Mouse (Mus musculus): ENCODE results near the gene Nek10. TPM values are rescaled to one million over a fixed set of nuclear protein-coding genes. Genes with fewer than 3 reads are reported as not detected.

Gene Nek10
- polyA plus RNA-seq, 1 experiment = 0.01 TPM

GRCm38 (mm10) chr14:14896399-14897136 is 93.4 kb downstream of the Nek10 start:
- Histone ChIP-seq H3K4me1 (ENCODE audit: control insufficient read depth, insufficient read depth, insufficient read length) (no peaks in the 10 kb centered on the region), H3K4me3 (ENCODE audit: extremely low read depth, insufficient read depth, insufficient read length) (no peak overlapping the region), H3K36me3 (ENCODE audit: control insufficient read depth, insufficient read depth, low read length) (no peaks in the 10 kb centered on the region), H3K27me3 (ENCODE audit: control insufficient read depth, insufficient read depth, low read length) (no peaks in the 10 kb centered on the region), H3K27ac (ENCODE audit: insufficient read depth, low read length) (no peak overlapping the region)
- TF ChIP-seq CTCF (IDR thresholded peaks at IDR 0.05; ENCODE audit: extremely low read depth, insufficient read depth, insufficient read length, insufficient replicate concordance) (no peak), POLR2A (IDR thresholded peaks at IDR 0.05; ENCODE audit: low read depth, low read length) (no peak)
- 86% methylated on average over 3 of the region's 3 CpGs for WGBS
- DNase-seq (ENCODE audit: low read depth in 1 of 2, low spot score in 2 of 2) = no peak

- TF ChIP-seq POLR2A (IDR thresholded peaks at IDR 0.05; ENCODE audit: low read depth, low read length) (no peak), CTCF (IDR thresholded peaks at IDR 0.05; ENCODE audit: extremely low read depth, insufficient read depth, insufficient read length, insufficient replicate concordance) (peak; percentile 54; the same call in 1 of the 2 replicates)
- DNase-seq (ENCODE audit: low read depth in 1 of 2, low spot score in 2 of 2) = peak; percentile 26 to 44
- Histone ChIP-seq H3K4me3 (ENCODE audit: extremely low read depth, insufficient read depth, insufficient read length) (peak overlapping the region; percentile 41; the same call in 1 of the 2 replicates), H3K27ac (ENCODE audit: insufficient read depth, low read length) (no peak overlapping the region), H3K27me3 (ENCODE audit: control insufficient read depth, insufficient read depth, low read length) (no peaks in the 10 kb centered on the region), H3K4me1 (ENCODE audit: control insufficient read depth, insufficient read depth, insufficient read length) (no peaks in the 10 kb centered on the region; the same call in 1 of the 2 replicates), H3K36me3 (ENCODE audit: control insufficient read depth, insufficient read depth, low read length) (no peaks in the 10 kb centered on the region)
- WGBS = 11% methylated on average over 9 of the region's 9 CpGs
These were observed 101.7 kb downstream of the Nek10 start for GRCm38 (mm10) chr14:14904750-14905529.

DNA sequence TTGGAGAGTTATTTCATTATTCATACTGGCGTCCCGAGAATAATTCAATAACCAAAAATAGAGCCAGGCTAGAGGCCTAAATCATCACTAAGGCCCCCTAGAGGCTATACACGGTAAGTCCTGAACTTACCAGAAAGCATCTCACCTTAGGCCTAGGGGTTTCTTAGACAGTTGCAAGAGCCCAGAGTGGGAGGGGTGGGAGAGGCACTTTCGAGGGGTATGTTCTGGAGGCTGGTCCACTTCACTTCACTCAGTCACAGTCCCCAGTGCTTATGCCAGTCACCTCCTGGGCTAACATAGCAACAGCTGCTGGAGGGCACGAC is 102.3 kb downstream of the Nek10 start:
- no peaks in the 10 kb centered on the region for H3K27me3 ChIP-seq (ENCODE audit: control insufficient read depth, insufficient read depth, low read length)
- no peaks in the 10 kb centered on the region for H3K36me3 ChIP-seq (ENCODE audit: control insufficient read depth, insufficient read depth, low read length)
- 75% methylated on average over 5 of the region's 5 CpGs for WGBS
- no peak for DNase-seq (ENCODE audit: low read depth in 1 of 2, low spot score in 2 of 2)
- H3K4me1 ChIP-seq (ENCODE audit: control insufficient read depth, insufficient read depth, insufficient read length) = no peaks in the 10 kb centered on the region; the same call in 1 of the 2 replicates
- TF ChIP-seq CTCF (IDR thresholded peaks at IDR 0.05; ENCODE audit: extremely low read depth, insufficient read depth, insufficient read length, insufficient replicate concordance) = no peak
- TF ChIP-seq POLR2A (IDR thresholded peaks at IDR 0.05; ENCODE audit: low read depth, low read length) = no peak
- no peak overlapping the region for H3K4me3 ChIP-seq (ENCODE audit: extremely low read depth, insufficient read depth, insufficient read length)
- H3K27ac ChIP-seq (ENCODE audit: insufficient read depth, low read length) = no peak overlapping the region

DNA sequence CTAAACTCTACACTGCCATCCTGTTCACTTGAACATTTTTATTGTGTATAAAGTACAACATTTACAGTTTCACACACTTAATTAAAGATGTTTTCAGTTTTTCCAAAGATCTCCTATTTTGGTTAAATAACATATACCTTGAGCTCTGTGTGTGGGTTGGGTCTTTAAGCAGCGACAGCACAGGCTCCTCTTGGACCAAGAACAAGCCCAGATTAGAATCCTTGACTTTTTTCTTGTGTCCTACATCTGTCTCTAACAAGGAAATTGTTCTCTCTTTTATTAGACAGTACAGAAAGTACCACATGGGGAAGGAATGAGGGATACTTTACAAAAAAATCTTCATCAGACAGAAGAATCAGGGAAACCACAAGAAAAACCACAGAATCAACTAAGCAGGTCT is 122.4 kb downstream of the Nek10 start:
- Histone ChIP-seq H3K27ac (ENCODE audit: insufficient read depth, low read length) (no peak overlapping the region), H3K27me3 (ENCODE audit: control insufficient read depth, insufficient read depth, low read length) (no peaks in the 10 kb centered on the region), H3K4me1 (ENCODE audit: control insufficient read depth, insufficient read depth, insufficient read length) (no peaks in the 10 kb centered on the region), H3K36me3 (ENCODE audit: control insufficient read depth, insufficient read depth, low read length) (no peaks in the 10 kb centered on the region), H3K4me3 (ENCODE audit: extremely low read depth, insufficient read depth, insufficient read length) (no peak overlapping the region)
- no peak for TF ChIP-seq CTCF (IDR thresholded peaks at IDR 0.05; ENCODE audit: extremely low read depth, insufficient read depth, insufficient read length, insufficient replicate concordance)
- no peak for TF ChIP-seq POLR2A (IDR thresholded peaks at IDR 0.05; ENCODE audit: low read depth, low read length)
- no peak for DNase-seq (ENCODE audit: low read depth in 1 of 2, low spot score in 2 of 2)
- 65% methylated on average over 1 of the region's 1 CpGs for WGBS

DNA sequence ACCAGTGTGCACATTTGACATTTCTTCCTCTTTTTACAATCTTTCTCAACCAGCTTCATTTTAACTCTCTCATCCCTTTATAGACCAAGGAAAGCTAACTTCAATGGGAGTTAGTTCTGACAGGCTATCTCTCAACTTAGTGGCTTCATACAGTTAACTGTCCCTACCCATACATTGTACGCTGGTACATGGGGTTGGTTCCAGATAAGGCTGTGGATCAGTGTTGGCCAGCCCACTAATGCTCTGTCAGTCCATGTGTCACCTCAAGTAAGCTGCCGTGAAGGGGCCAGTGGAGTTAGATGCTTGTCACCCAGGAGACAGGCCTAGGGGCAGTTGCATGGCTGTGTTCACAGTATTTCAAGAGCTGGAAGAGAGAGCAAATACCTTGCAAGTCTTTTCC is 124.3 kb downstream of the Nek10 start:
- no peaks in the 10 kb centered on the region for H3K4me1 ChIP-seq (ENCODE audit: control insufficient read depth, insufficient read depth, insufficient read length)
- no peak overlapping the region for H3K27ac ChIP-seq (ENCODE audit: insufficient read depth, low read length)
- no peak for TF ChIP-seq POLR2A (IDR thresholded peaks at IDR 0.05; ENCODE audit: low read depth, low read length)
- no peak for TF ChIP-seq CTCF (IDR thresholded peaks at IDR 0.05; ENCODE audit: extremely low read depth, insufficient read depth, insufficient read length, insufficient replicate concordance)
- DNase-seq (ENCODE audit: low read depth in 1 of 2, low spot score in 2 of 2) = no peak
- H3K4me3 ChIP-seq (ENCODE audit: extremely low read depth, insufficient read depth, insufficient read length) = no peak overlapping the region
- H3K36me3 ChIP-seq (ENCODE audit: control insufficient read depth, insufficient read depth, low read length) = no peaks in the 10 kb centered on the region
- 86% methylated on average over 2 of the region's 2 CpGs for WGBS
- no peaks in the 10 kb centered on the region for H3K27me3 ChIP-seq (ENCODE audit: control insufficient read depth, insufficient read depth, low read length)

- no peak for TF ChIP-seq POLR2A (IDR thresholded peaks at IDR 0.05; ENCODE audit: low read depth, low read length)
- TF ChIP-seq CTCF (IDR thresholded peaks at IDR 0.05; ENCODE audit: extremely low read depth, insufficient read depth, insufficient read length, insufficient replicate concordance) = no peak
- 72% methylated on average over 2 of the region's 2 CpGs for WGBS
- Histone ChIP-seq H3K36me3 (ENCODE audit: control insufficient read depth, insufficient read depth, low read length) (no peaks in the 10 kb centered on the region), H3K27ac (ENCODE audit: insufficient read depth, low read length) (no peak overlapping the region), H3K4me3 (ENCODE audit: extremely low read depth, insufficient read depth, insufficient read length) (no peak overlapping the region), H3K4me1 (ENCODE audit: control insufficient read depth, insufficient read depth, insufficient read length) (no peaks in the 10 kb centered on the region), H3K27me3 (ENCODE audit: control insufficient read depth, insufficient read depth, low read length) (no peaks in the 10 kb centered on the region)
- no peak for DNase-seq (ENCODE audit: low read depth in 1 of 2, low spot score in 2 of 2)
These were observed 131.8 kb downstream of the Nek10 start for GRCm38 (mm10) chr14:14934977-14935376.

DNA sequence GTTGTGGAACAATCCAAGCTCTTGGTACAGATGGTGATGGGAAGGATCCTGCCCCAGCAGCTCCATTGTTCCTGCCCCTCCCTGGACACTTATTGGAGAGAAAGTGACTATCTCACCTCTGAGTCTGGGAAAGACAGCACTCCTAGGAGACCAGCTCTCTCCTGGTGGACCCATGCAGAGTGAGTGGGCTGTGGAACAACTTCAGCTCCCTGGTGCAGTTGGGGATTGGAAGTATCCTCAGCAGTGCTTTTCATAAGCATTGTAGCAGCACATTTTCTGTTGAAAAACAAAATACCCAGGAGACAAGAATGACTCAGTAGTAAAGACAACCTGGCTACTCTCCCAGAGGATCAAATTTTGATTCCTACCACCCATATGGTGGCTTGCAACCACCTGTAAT is 142.7 kb downstream of the Nek10 start:
- Histone ChIP-seq H3K36me3 (ENCODE audit: control insufficient read depth, insufficient read depth, low read length) (no peaks in the 10 kb centered on the region), H3K27me3 (ENCODE audit: control insufficient read depth, insufficient read depth, low read length) (no peaks in the 10 kb centered on the region), H3K4me3 (ENCODE audit: extremely low read depth, insufficient read depth, insufficient read length) (no peak overlapping the region), H3K27ac (ENCODE audit: insufficient read depth, low read length) (no peak overlapping the region), H3K4me1 (ENCODE audit: control insufficient read depth, insufficient read depth, insufficient read length) (no peaks in the 10 kb centered on the region)
- no peak for TF ChIP-seq POLR2A (IDR thresholded peaks at IDR 0.05; ENCODE audit: low read depth, low read length)
- TF ChIP-seq CTCF (IDR thresholded peaks at IDR 0.05; ENCODE audit: extremely low read depth, insufficient read depth, insufficient read length, insufficient replicate concordance) = no peak
- DNase-seq (ENCODE audit: low read depth in 1 of 2, low spot score in 2 of 2) = no peak
